Mouse (Mus musculus): Measurements from ENCODE around the gene Atp6v0e2.

Gene Atp6v0e2

GRCm38 (mm10) chr6:48573280-48573679 lies 35.9 kb downstream of the Atp6v0e2 start:
- DNase-seq (ENCODE audit: low spot score in 2 of 2), result no peak

DNA sequence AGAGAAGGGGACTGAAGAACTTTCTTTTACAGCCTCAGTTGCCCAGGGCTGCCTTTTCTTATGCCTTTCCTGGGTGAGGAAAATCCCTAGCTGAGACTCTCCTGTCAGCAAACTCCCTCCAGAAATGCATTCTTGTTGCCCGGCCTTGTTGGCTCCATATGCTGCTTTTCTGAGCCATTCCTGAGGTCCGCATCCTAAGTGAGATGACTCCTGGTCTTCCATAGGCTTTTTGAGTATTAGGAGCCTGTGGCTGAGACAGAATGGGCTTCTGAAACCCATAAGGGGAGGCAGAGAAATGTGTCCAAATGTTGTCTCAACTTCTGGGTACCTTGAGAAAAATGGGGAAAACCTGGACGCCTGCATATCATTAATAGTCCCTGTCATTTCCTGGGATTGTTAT lies 36.6 kb downstream of the Atp6v0e2 start:
- no peak for DNase-seq (ENCODE audit: low spot score in 2 of 2)

DNA sequence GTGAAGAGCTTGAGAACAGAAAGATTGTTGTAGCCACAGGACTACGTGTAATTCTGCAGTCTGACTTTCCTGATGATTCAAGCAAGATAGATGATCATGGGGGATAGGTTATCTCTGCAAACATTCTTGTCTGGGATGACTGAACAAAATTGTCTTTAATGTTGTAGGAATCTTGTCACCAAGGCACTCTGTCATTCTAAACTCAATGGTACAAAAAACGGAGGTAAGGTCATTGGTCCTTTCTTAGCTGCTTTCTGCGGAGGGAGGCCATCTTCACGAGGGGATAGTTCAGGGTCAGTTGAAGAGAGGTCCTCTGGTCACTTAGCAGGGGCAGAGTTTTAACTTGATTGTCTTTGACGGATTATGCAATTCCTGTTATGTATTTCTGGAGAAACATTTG lies 41.3 kb downstream of the Atp6v0e2 start:
- DNase-seq (ENCODE audit: low spot score in 2 of 2), result no peak

DNA sequence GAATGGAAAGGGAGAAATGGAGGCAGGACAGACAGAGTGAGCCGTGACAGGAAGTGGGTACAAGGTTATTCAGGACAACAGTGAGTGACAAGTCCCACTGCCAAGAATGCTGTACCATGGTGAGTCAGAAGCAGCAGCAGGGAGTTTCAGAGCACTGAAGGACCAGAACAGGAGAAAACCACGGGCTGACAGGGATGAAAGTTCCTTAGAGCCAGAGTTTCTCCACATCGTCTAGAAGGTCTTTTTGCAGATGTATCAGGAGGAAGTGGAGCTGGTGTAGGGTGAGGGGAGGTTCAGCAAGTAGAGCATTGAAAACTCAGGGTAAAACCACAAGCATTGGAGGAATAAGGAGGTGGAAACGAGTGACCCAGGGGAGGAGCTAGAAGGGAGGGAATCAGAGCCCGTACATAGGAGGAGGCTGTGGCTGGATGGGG lies 41.8 kb downstream of the Atp6v0e2 start:
- no peak for DNase-seq (ENCODE audit: low spot score in 2 of 2)

DNA sequence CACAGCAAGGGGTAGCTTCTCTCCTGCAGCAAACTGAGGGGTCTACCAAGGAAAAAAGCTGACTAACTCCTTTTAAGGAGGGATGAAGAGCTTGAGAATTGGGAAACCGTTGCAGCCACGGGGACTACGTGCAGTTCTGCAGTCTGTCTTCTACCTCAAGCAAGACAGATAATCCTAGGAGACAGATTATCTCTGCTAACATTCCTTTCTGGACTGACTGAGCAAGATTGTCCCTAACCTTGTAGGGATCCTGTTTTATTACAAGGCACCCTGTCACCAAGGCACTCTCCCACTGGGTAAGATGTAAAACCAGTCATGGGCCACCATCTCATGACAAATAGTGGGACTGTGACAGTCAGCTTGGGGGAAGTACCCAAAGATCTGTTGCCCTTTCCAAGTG lies 43.8 kb downstream of the Atp6v0e2 start:
- DNase-seq (ENCODE audit: low spot score in 2 of 2), result no peak

GRCm38 (mm10) chr6:48582037-48582436 lies 44.6 kb downstream of the Atp6v0e2 start:
- DNase-seq (ENCODE audit: low spot score in 2 of 2), result no peak

- no peak for DNase-seq (ENCODE audit: low spot score in 2 of 2)
Observed at GRCm38 (mm10) chr6:48589194-48589750, 51.9 kb downstream of the Atp6v0e2 start, which contains the start of gene Gm45021. Gene Gm45021, plus strand, starts transcription at chr6:48589610.
